In the genomic region with DNA sequence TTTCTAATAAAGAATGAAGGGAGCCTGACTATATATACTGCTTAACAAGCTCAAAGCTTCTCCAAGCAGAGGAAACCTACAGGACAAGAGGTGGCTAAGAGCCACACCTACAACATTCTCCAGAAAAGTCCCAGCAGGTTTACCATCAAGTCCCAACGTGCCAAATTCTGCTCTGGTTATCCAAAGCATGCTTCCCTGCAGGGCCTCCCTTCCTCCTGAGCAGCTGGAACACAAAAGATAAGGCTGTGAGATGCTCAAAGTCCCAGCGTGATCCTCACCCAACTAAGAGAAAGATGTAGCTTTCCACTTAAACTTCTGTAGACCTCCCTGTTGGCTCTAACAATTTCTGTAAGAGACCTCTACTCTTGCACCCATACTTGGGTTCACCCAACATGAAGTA, we compare ENCODE assay signal across 14 mouse cellular contexts. TPM values are rescaled to one million over a fixed set of nuclear protein-coding genes. Genes with fewer than 3 reads are reported as not detected.
DNase-seq lines count a peak whose midpoint lies in the region; ATAC-seq lines count a peak whose summit lies in the region.
"Had no signal": no experiment of that assay in that cellular context is flagged by ENCODE, and none has a peak within 500 bp of the region (broad histone marks: within the 10 kb centered on the region; RNA-seq: fewer than 3 reads in every experiment).

No protein-coding gene starts in this region.

- H3K4me3 ChIP-seq in megakaryocyte, embryonic 14.5 days (replicated peaks), result peak overlapping the region; percentile 97
- H3K4me3 ChIP-seq in embryonic facial prominence, embryonic 13.5 days, result no peak overlapping the region
- peak overlapping the region; percentile 3; the same call in 1 of the 2 replicates for H3K4me3 ChIP-seq in liver, embryonic 11.5 days (ENCODE audit: low read depth, low read length)

- no peaks in the 10 kb centered on the region for H3K9me3 ChIP-seq in megakaryocyte, embryonic 14.5 days
- H3K9me3 ChIP-seq in embryonic facial prominence, embryonic 13.5 days, result no peaks in the 10 kb centered on the region
- no peaks in the 10 kb centered on the region for H3K9me3 ChIP-seq in liver, embryonic 11.5 days (ENCODE audit: control insufficient read depth, low read length)
- H3K9me3 ChIP-seq: heart, embryonic 12.5 days; hindbrain, embryonic 12.5 days; neural tube, embryonic 13.5 days had no signal

- H3K27ac ChIP-seq in embryonic facial prominence, embryonic 13.5 days, result no peak overlapping the region
- H3K27ac ChIP-seq in liver, embryonic 11.5 days (ENCODE audit: low read depth, low read length), result no peak overlapping the region
- H3K27ac ChIP-seq: hindbrain, embryonic 12.5 days; neural tube, embryonic 13.5 days had no signal

- DNase-seq in liver, embryonic 11.5 days (ENCODE audit: low spot score), result no peak
- DNase-seq in adrenal gland, adult 2 months, result no peak
- no peak for DNase-seq in gastrocnemius, postnatal 10 days
- DNase-seq in yolk sac, embryonic 10.5 days (ENCODE audit: low spot score), result no peak
- DNase-seq: cerebellum, adult 9-10 months; kidney, adult 2 months; right cerebral cortex, adult 18-20 months had no signal

- 62% methylated on average over 2 of the region's 2 CpGs for WGBS in embryonic facial prominence, embryonic 13.5 days
- WGBS in liver, embryonic 11.5 days, result 27% methylated on average over 2 of the region's 2 CpGs

- peak overlapping the region; percentile 80; the same call in 1 of the 2 replicates for H3K4me2 ChIP-seq in embryonic facial prominence, embryonic 13.5 days
- peak overlapping the region; percentile 90 for H3K4me2 ChIP-seq in liver, embryonic 11.5 days

- H3K27me3 ChIP-seq in megakaryocyte, embryonic 14.5 days (replicated peaks), result no peaks in the 10 kb centered on the region
- no peaks in the 10 kb centered on the region; the same call in 1 of the 2 replicates for H3K27me3 ChIP-seq in embryonic facial prominence, embryonic 13.5 days
- no peaks in the 10 kb centered on the region for H3K27me3 ChIP-seq in liver, embryonic 11.5 days (replicated peaks; ENCODE audit: control insufficient read depth, insufficient read depth, low read length)
- H3K27me3 ChIP-seq: heart, embryonic 12.5 days; hindbrain, embryonic 12.5 days; neural tube, embryonic 13.5 days; Patski had no signal

- peaks cover 48% of the 10 kb centered on the region for H3K36me3 ChIP-seq in megakaryocyte, embryonic 14.5 days (replicated peaks; ENCODE audit: low read length)
- H3K36me3 ChIP-seq in embryonic facial prominence, embryonic 13.5 days, result peaks cover 22% of the 10 kb centered on the region; the same call in 1 of the 2 replicates
- H3K36me3 ChIP-seq in liver, embryonic 11.5 days (ENCODE audit: control insufficient read depth, insufficient read depth, low read length), result peaks cover 3% of the 10 kb centered on the region; the same call in 1 of the 2 replicates

- ATAC-seq in megakaryocyte, adult 5-6 weeks (ENCODE audit: poor library complexity, severe bottlenecking), result no peak
- ATAC-seq in embryonic facial prominence, embryonic 13.5 days (ENCODE audit: insufficient number of reproducible peaks, insufficient read depth, low FRiP score, low TSS enrichment, low read depth), result no peak
- no peak for ATAC-seq in liver, embryonic 11.5 days (replicated peaks; ENCODE audit: low FRiP score)
- ATAC-seq: Patski had no signal

- no peak overlapping the region for H3K9ac ChIP-seq in embryonic facial prominence, embryonic 13.5 days
- no peak overlapping the region for H3K9ac ChIP-seq in liver, embryonic 11.5 days (ENCODE audit: low read depth, low read length)

- peaks cover 79% of the 10 kb centered on the region for H3K4me1 ChIP-seq in megakaryocyte, embryonic 14.5 days
- H3K4me1 ChIP-seq in embryonic facial prominence, embryonic 13.5 days, result peaks cover 20% of the 10 kb centered on the region
- H3K4me1 ChIP-seq in liver, embryonic 11.5 days (replicated peaks; ENCODE audit: control insufficient read depth, insufficient read depth, low read length), result peaks cover 21% of the 10 kb centered on the region

RNA-seq across cellular contexts. Expression of a gene that starts 1.8 kb away (rescaled TPM):
- 69.4 and 73.5 TPM in 2 replicates for polyA plus RNA-seq in megakaryocyte, embryonic 14.5 days (2012; ENCODE audit: insufficient read depth, low replicate concordance)
- 25.5 and 34.4 TPM in 2 replicates for total RNA-seq in megakaryocyte, adult 5-6 weeks (2015)
- total RNA-seq in megakaryocyte, adult 5-6 weeks (2017), result 29.7 and 31.7 TPM in 2 replicates
- polyA plus RNA-seq in embryonic facial prominence, embryonic 13.5 days (2015; fragmentation: Nextera tagmentation; extraction: Ambion mirVana), result 66.1 and 69.2 TPM in 2 replicates
- 63.1 and 67.1 TPM in 2 replicates for polyA plus RNA-seq in liver, embryonic 11.5 days (2014; fragmentation: Nextera tagmentation; extraction: Ambion mirVana)
- 10 to 100 TPM; 52.3 to 59.3 TPM for total RNA-seq in adrenal gland, adult 2 months (2021)
- polyA plus RNA-seq in adrenal gland, adult 2 months (2012; rRNA removed), result 33.1 and 38.2 TPM in 2 replicates
- total RNA-seq in gastrocnemius, postnatal 10 days (2021), result 10 to 100 TPM; 30.1 to 36.7 TPM

RNA-seq across cellular contexts. Expression of a gene that starts 36.6 kb away (rescaled TPM):
- polyA plus RNA-seq in megakaryocyte, embryonic 14.5 days (2012; ENCODE audit: insufficient read depth, low replicate concordance), result 0.07 and 3.6 TPM in 2 replicates
- total RNA-seq in megakaryocyte, adult 5-6 weeks (2015), result not detected in 2 replicates
- not detected in 2 replicates for total RNA-seq in megakaryocyte, adult 5-6 weeks (2017)
- polyA plus RNA-seq in embryonic facial prominence, embryonic 13.5 days (2015; fragmentation: Nextera tagmentation; extraction: Ambion mirVana), result 2.4 and 2.6 TPM in 2 replicates
- 2.5 and 2.6 TPM in 2 replicates for polyA plus RNA-seq in liver, embryonic 11.5 days (2014; fragmentation: Nextera tagmentation; extraction: Ambion mirVana)
- total RNA-seq in adrenal gland, adult 2 months (2021), result 10 to 100 TPM; 11.1 to 15.9 TPM
- polyA plus RNA-seq in adrenal gland, adult 2 months (2012; rRNA removed), result 10.7 and 13.2 TPM in 2 replicates
- total RNA-seq in gastrocnemius, postnatal 10 days (2021), result 10 to 100 TPM; 16.8 to 17.3 TPM
